Mouse (Mus musculus): Measurements from ENCODE around the gene Oprl1. TPM values are rescaled to one million over a fixed set of nuclear protein-coding genes. Genes with fewer than 3 reads are reported as not detected.

Gene Oprl1
- polyA plus RNA-seq, 1 experiment from 2014 or later = 0.89 TPM

GRCm38 (mm10) chr2:181769397-181769796 is 54.6 kb downstream of the Oprl1 start:
- Histone ChIP-seq H3K4me2 (no peak overlapping the region), H3K27ac (ENCODE audit: low read depth) (no peak overlapping the region), H3K36me3 (ENCODE audit: insufficient read depth) (no peaks in the 10 kb centered on the region), H3K9me3 (ENCODE audit: low read depth, low read length) (no peaks in the 10 kb centered on the region), H3K9ac (no peak overlapping the region), H3K4me1 (ENCODE audit: insufficient read depth) (no peaks in the 10 kb centered on the region), H3K4me3 (ENCODE audit: low read depth, low read length) (no peak overlapping the region), H3K27me3 (ENCODE audit: insufficient read depth, low read length) (no peaks in the 10 kb centered on the region)
- ATAC-seq (ENCODE audit: insufficient read depth) (no peak), DNase-seq (no peak)
- TF ChIP-seq CTCF (IDR thresholded peaks at IDR 0.05; ENCODE audit: low read depth) = no peak
- WGBS = 86% methylated on average over 2 of the region's 2 CpGs

Other genes with a start within 250 kb of the Oprl1 start
- gene Abhd16b, start 221.8 kb upstream of the Oprl1 start, polyA plus RNA-seq (2014; fragmentation: Nextera tagmentation; extraction: Ambion mirVana) = 0.13 and 0.24 TPM in 2 replicates
- gene Tpd52l2, start 217.9 kb upstream of the Oprl1 start, polyA plus RNA-seq (2014; fragmentation: Nextera tagmentation; extraction: Ambion mirVana) = 160 and 165 TPM in 2 replicates
- gene Dnajc5, start 194.5 kb upstream of the Oprl1 start, polyA plus RNA-seq (2014; fragmentation: Nextera tagmentation; extraction: Ambion mirVana) = 79.4 and 81.3 TPM in 2 replicates
- 36.9 and 38.3 TPM in 2 replicates for gene Uckl1, start 130.1 kb upstream of the Oprl1 start, polyA plus RNA-seq (2014; fragmentation: Nextera tagmentation; extraction: Ambion mirVana)
- gene Prpf6, start 123.1 kb upstream of the Oprl1 start, polyA plus RNA-seq (2014; fragmentation: Nextera tagmentation; extraction: Ambion mirVana) = 58.8 and 59.6 TPM in 2 replicates
- 52.5 and 58.6 TPM in 2 replicates for gene Zfp512b, start 122.2 kb upstream of the Oprl1 start, polyA plus RNA-seq (2014; fragmentation: Nextera tagmentation; extraction: Ambion mirVana)
- 23.2 and 27.8 TPM in 2 replicates for gene Samd10, start 115.8 kb upstream of the Oprl1 start, polyA plus RNA-seq (2014; fragmentation: Nextera tagmentation; extraction: Ambion mirVana)
- not detected in 2 replicates for gene Gm29797, start 58.0 kb upstream of the Oprl1 start, polyA plus RNA-seq (2014; fragmentation: Nextera tagmentation; extraction: Ambion mirVana)
- 55.4 and 64.7 TPM in 2 replicates for gene Sox18, start 43.4 kb upstream of the Oprl1 start, polyA plus RNA-seq (2014; fragmentation: Nextera tagmentation; extraction: Ambion mirVana)
- 22.5 and 25.7 TPM in 2 replicates for gene Tcea2, start 34.7 kb upstream of the Oprl1 start, polyA plus RNA-seq (2014; fragmentation: Nextera tagmentation; extraction: Ambion mirVana)
- 91.3 and 93.8 TPM in 2 replicates for gene Rgs19, start 21.0 kb upstream of the Oprl1 start, polyA plus RNA-seq (2014; fragmentation: Nextera tagmentation; extraction: Ambion mirVana)
- not detected in 2 replicates for gene Lkaaear1, start 16.6 kb upstream of the Oprl1 start, polyA plus RNA-seq (2014; fragmentation: Nextera tagmentation; extraction: Ambion mirVana)
- gene Myt1, start 48.3 kb downstream of the Oprl1 start, polyA plus RNA-seq (2014; fragmentation: Nextera tagmentation; extraction: Ambion mirVana) = 0.05 and 0.25 TPM in 2 replicates
- 26.5 and 29.0 TPM in 2 replicates for gene Pcmtd2, start 122.8 kb downstream of the Oprl1 start, polyA plus RNA-seq (2014; fragmentation: Nextera tagmentation; extraction: Ambion mirVana)
- 77.9 and 87.7 TPM in 2 replicates for gene Polr3k, start 149.3 kb downstream of the Oprl1 start, polyA plus RNA-seq (2014; fragmentation: Nextera tagmentation; extraction: Ambion mirVana)

Data from lung, embryonic 14.5 days (tissue).